Mouse (Mus musculus) G1E (cell line): ENCODE measurements around the gene Chn2. TPM values are rescaled to one million over a fixed set of nuclear protein-coding genes. Genes with fewer than 3 reads are reported as not detected.

Experiments
- ATAC-seq: 2 replicates; pipeline ENCODE4 v1.8.0; 2016; ENCODE audit warnings: mild to moderate bottlenecking; ENCODE audit not compliant: insufficient number of reproducible peaks, poor library complexity, low FRiP score, severe bottlenecking; ENCODE audit errors: extremely low read depth
- DNase-seq: peaks from one replicate; pipeline ENCODE4 v3.0.0; 2012; ENCODE audit warnings: low spot score
- H3K27me3 ChIP-seq: 2 replicates; pipeline ENCODE4 v1.6.1; 2012; ENCODE audit warnings: mild to moderate bottlenecking, low read length, inconsistent platforms; ENCODE audit not compliant: insufficient read depth
- H3K36me3 ChIP-seq: replicated peaks from 2 replicates; pipeline ENCODE3; 2012; ENCODE audit warnings: mild to moderate bottlenecking, inconsistent platforms
- H3K4me1 ChIP-seq: 2 replicates; pipeline ENCODE4 v1.6.1; 2012; ENCODE audit warnings: low read depth, low read length, inconsistent platforms, mixed read lengths; ENCODE audit not compliant: insufficient read depth
- H3K4me3 ChIP-seq: 2 replicates; pipeline ENCODE4 v1.5.1; 2012; ENCODE audit warnings: low read depth, mild to moderate bottlenecking, inconsistent platforms, low read length, moderate library complexity, mixed read lengths
- H3K9me3 ChIP-seq: replicated peaks from 2 replicates; pipeline ENCODE4 v1.6.1; 2012; ENCODE audit warnings: inconsistent platforms
- CTCF ChIP-seq: IDR thresholded peaks from 2 replicates; pipeline ENCODE4 v1.5.1; 2012; ENCODE audit warnings: low read depth, low read length, inconsistent platforms, mixed read lengths
- GATA1 ChIP-seq: IDR thresholded peaks from 2 replicates; pipeline ENCODE4 v1.6.1; 2012; ENCODE audit warnings: borderline replicate concordance, low read length, inconsistent platforms, mixed read lengths
- GATA2 ChIP-seq: IDR thresholded peaks from 2 replicates; pipeline ENCODE4 v1.6.1; 2012; ENCODE audit warnings: low read depth, low read length, inconsistent platforms, borderline replicate concordance
- POLR2AphosphoS5 ChIP-seq: IDR thresholded peaks from 2 replicates; pipeline ENCODE4 v1.6.1; 2012; ENCODE audit warnings: low read depth, low read length, inconsistent platforms; ENCODE audit not compliant: insufficient replicate concordance
- TAL1 ChIP-seq: conservative IDR thresholded peaks from 2 replicates; pipeline ENCODE4 v1.6.1; 2012; ENCODE audit warnings: low read depth, low read length, inconsistent platforms, mixed read lengths
- polyA plus RNA-seq: library from polyadenylated mRNA; stranded (reverse); fragments of >175 nt; gene quantifications from 2 replicates; pipeline ENCODE4 v1.2.3, GENCODE M21; 2012
- total RNA-seq, 2 experiments: library from RNA; stranded (forward) in 1 of 2; stranded (reverse) in 1 of 2; fragments of 200-1000 nt in 1 of 2; fragments of >200 nt in 1 of 2; fragmentation: Nextera tagmentation in 1 of 2; gene quantifications; 2 replicates each; pipeline ENCODE4 v1.2.3; 2014 to 2017

Gene Chn2
- total and polyA plus RNA-seq, 3 experiments: 0.22 TPM; not detected in 2

- Histone ChIP-seq H3K27me3 (no peaks in the 10 kb centered on the region), H3K36me3 (no peaks in the 10 kb centered on the region), H3K4me3 (no peak overlapping the region; the same call in 1 of the 2 replicates), H3K9me3 (peaks cover 46% of the 10 kb centered on the region), H3K4me1 (no peaks in the 10 kb centered on the region)
- ATAC-seq (no peak), DNase-seq (no peak)
- TF ChIP-seq CTCF: no peak
- no peak for TF ChIP-seq POLR2AphosphoS5
- TF ChIP-seq TAL1: no peak
- TF ChIP-seq GATA1: no peak
- TF ChIP-seq GATA2: no peak
Observed at GRCm38 (mm10) chr6:54208786-54209185, 169.4 kb downstream of the Chn2 start.

DNA sequence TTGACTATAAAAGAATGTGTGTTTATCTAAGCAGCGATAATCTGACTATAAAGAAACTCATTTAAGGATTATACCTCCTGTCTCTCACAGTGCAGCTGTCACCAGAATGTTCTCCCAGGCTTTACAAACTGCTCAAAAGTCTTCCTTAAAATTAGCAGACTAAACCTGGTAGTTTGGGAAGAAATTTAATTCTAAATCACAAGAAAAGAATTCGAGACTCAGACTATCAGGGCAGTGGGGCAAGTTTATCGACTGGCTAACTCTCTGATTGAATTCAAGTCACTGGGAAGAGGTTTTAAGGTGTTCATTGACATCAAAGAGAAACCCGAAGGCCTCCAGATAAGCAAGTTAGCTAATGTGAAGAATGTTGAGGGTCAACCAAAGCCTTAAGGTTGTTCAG, 171.6 kb downstream of the Chn2 start:
- no peaks in the 10 kb centered on the region for H3K27me3 ChIP-seq
- no peak for TF ChIP-seq TAL1
- TF ChIP-seq CTCF: no peak
- no peak for TF ChIP-seq GATA1
- TF ChIP-seq POLR2AphosphoS5: no peak
- TF ChIP-seq GATA2: no peak
- no peak for DNase-seq

DNA sequence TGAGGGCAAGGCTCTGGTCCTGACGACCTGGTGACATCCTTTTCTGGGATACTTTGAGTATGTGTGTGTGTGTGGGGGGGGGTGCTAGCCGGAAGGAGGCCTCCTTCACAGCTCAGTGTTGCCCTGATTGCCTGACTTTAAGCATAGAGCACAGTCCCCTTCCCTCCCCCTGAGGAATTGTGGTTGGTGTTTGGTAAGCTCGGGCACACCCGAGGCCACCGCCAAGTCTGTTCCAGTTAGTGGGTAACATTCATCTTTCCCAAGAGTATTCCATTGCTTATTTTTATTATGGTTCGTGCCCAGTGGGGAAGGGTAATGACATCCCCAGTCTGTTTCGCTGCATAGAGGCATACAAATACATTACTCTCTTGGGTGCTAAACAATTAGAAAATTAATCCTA, 172.6 kb downstream of the Chn2 start:
- ATAC-seq (no peak), DNase-seq (no peak)
- Histone ChIP-seq H3K9me3 (peaks cover 49% of the 10 kb centered on the region), H3K36me3 (no peaks in the 10 kb centered on the region), H3K27me3 (no peaks in the 10 kb centered on the region), H3K4me3 (no peak overlapping the region), H3K4me1 (no peaks in the 10 kb centered on the region)
- no peak for TF ChIP-seq GATA2
- TF ChIP-seq CTCF: no peak
- no peak for TF ChIP-seq POLR2AphosphoS5
- TF ChIP-seq GATA1: no peak
- no peak for TF ChIP-seq TAL1

More for the DNA sequence above, 171.6 kb downstream of the Chn2 start:
- H3K4me3 ChIP-seq: no peak overlapping the region
- no peak for ATAC-seq
- no peaks in the 10 kb centered on the region for H3K36me3 ChIP-seq
- H3K9me3 ChIP-seq: peaks cover 39% of the 10 kb centered on the region
- no peaks in the 10 kb centered on the region for H3K4me1 ChIP-seq

GRCm38 (mm10) chr6:54213743-54214142, 174.4 kb downstream of the Chn2 start:
- Histone ChIP-seq H3K4me3 (no peak overlapping the region), H3K9me3 (peaks cover 53% of the 10 kb centered on the region), H3K36me3 (no peaks in the 10 kb centered on the region), H3K4me1 (no peaks in the 10 kb centered on the region), H3K27me3 (no peaks in the 10 kb centered on the region)
- no peak for DNase-seq
- ATAC-seq: no peak
- TF ChIP-seq GATA1 (no peak), TAL1 (no peak), CTCF (no peak)

DNA sequence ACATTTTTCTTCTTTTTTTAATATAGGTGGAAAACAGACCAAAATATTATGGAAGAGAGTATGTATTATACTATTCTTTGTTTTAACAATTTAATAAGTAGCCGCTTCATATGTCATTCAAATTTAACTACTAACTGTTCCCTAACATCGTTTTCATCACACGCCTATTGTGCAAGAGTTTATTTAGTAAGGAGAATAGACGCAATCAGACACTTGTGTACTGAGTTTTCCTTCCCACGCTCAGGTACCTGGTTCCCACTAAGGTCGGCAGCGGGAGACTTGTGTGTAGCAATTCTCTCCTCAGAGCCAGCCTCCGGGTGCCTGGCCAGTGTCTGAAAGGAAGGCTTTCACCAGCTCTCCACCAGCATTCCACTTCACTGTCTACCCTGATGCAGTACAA, 176.3 kb downstream of the Chn2 start:
- Histone ChIP-seq H3K9me3 (peaks cover 60% of the 10 kb centered on the region), H3K36me3 (no peaks in the 10 kb centered on the region), H3K27me3 (no peaks in the 10 kb centered on the region), H3K4me1 (no peaks in the 10 kb centered on the region), H3K4me3 (no peak overlapping the region)
- ATAC-seq: no peak
- TF ChIP-seq TAL1: no peak
- no peak for TF ChIP-seq POLR2AphosphoS5
- TF ChIP-seq GATA1: no peak
- TF ChIP-seq CTCF: no peak
- no peak for TF ChIP-seq GATA2
- DNase-seq: no peak

DNA sequence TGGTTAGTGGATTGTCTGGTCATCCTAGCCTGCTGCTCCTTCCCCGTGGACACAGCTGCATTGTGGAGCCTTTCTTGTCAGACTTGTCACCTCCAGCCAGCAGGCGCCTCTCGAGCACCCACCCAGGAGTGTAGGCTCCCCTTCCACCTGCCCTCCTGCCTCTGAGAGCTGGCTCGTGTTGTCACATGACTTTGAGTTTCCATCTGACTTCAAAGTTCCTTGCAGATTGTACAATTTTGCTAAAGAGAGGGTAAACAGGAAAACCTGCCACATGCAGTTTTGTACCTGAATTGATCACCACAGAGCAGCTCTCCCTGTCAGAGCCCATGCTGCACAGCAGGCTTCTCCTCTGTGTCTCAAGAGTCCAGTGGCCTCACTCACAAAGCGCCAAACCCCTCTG, 177.2 kb downstream of the Chn2 start:
- DNase-seq (no peak), ATAC-seq (no peak)
- Histone ChIP-seq H3K27me3 (no peaks in the 10 kb centered on the region), H3K4me3 (no peak overlapping the region), H3K9me3 (peaks cover 65% of the 10 kb centered on the region), H3K4me1 (no peaks in the 10 kb centered on the region), H3K36me3 (no peaks in the 10 kb centered on the region)
- TF ChIP-seq POLR2AphosphoS5 (no peak), CTCF (no peak), GATA1 (no peak), GATA2 (no peak), TAL1 (no peak)

- ATAC-seq (no peak), DNase-seq (no peak)
- peaks cover 77% of the 10 kb centered on the region for H3K9me3 ChIP-seq
- H3K27me3 ChIP-seq: no peaks in the 10 kb centered on the region
- no peak for TF ChIP-seq POLR2AphosphoS5
- no peak for TF ChIP-seq CTCF
- no peak overlapping the region for H3K4me3 ChIP-seq
- H3K4me1 ChIP-seq: no peaks in the 10 kb centered on the region
- no peaks in the 10 kb centered on the region for H3K36me3 ChIP-seq
Observed at GRCm38 (mm10) chr6:54220124-54220523, 180.8 kb downstream of the Chn2 start.
